Mouse (Mus musculus) small intestine, adult 2 months (tissue): Measurements from ENCODE around the gene Pcp2.

Experiments used
- CTCF ChIP-seq: fragments of 200-500 bp; IDR thresholded peaks from 2 replicates; pipeline ENCODE4 v1.5.1; 2012; ENCODE audit warnings: low read depth, mild to moderate bottlenecking, control low read depth, inconsistent platforms, low read length, moderate library complexity, mixed read lengths; ENCODE audit not compliant: insufficient replicate concordance, insufficient read length; ENCODE audit errors: extremely low read depth
- POLR2A ChIP-seq: fragments of 200-500 bp; IDR thresholded peaks from 2 replicates; pipeline ENCODE4 v1.6.1; 2012; ENCODE audit warnings: low read depth, mild to moderate bottlenecking, control low read depth, inconsistent platforms, low read length, moderate library complexity

DNA sequence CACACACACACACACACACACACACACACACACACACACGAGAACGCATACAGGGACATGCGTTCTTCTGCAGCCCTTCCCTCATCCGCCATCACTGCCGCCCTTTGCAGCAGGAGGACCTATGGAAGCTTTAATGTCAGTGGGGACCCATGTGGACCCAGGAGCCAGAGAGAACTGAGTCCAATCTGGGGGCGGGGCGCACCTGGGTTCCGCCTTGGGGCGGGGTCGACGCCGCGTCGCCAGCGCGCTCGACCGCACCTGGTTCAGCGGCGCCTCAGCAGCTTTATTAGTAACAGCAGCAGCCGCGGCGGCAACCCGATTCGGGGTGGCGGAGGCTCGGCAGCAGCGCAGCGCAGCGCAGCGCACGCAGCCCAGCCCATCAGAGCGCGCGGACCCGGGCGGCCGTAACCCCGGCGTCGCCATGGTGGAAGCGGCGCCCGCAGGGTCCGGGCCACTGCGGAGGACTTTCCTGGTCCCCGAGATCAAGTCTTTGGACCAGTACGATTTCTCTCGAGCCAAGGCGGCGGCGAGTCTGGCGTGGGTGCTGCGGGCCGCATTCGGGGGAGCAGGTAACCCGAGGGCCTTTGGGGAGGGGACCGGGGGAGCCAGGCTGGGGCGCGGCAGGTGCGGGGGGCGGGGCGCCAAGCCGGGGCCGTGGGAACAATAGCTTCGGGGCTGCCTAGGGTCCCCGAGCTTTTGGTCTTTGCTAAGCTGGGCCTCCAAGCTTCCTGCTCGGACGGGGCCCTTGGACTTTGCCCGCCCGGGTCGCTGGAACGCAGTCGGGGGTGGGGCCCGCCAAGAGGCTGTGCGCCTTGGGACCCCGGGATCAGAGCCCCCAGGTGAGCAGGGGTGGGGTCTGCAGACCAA lies 37.7 kb downstream of the Pcp2 start:
- TF ChIP-seq POLR2A (peak; percentile 97), CTCF (no peak)
